Mouse (Mus musculus): ENCODE data around the gene Stxbp6.
"Not testable (repeated sequence)": the region's sequence is repeated elsewhere in the genome, so short reads cannot be mapped to it uniquely, and the experiment has no call there.

Stxbp6 gene

GRCm38 (mm10) chr12:45053319-45053718, 21.2 kb downstream of the Stxbp6 start:
- no peak for DNase-seq

- no peak for DNase-seq
Observed at GRCm38 (mm10) chr12:45052860-45053259, 21.6 kb downstream of the Stxbp6 start.

GRCm38 (mm10) chr12:45049894-45050293, 24.6 kb downstream of the Stxbp6 start:
- no peak for DNase-seq

GRCm38 (mm10) chr12:45047711-45048110, 26.8 kb downstream of the Stxbp6 start:
- DNase-seq = not testable (repeated sequence)

- DNase-seq = no peak
Observed at GRCm38 (mm10) chr12:45047172-45047571, 27.3 kb downstream of the Stxbp6 start.

GRCm38 (mm10) chr12:45044581-45044980, 29.9 kb downstream of the Stxbp6 start:
- no peak for DNase-seq

- no peak for DNase-seq
Observed at GRCm38 (mm10) chr12:45042591-45043091, 31.9 kb downstream of the Stxbp6 start.

GRCm38 (mm10) chr12:45037496-45037895, 37.0 kb downstream of the Stxbp6 start:
- no peak for DNase-seq

- DNase-seq = no peak
Observed at GRCm38 (mm10) chr12:45037091-45037490, 37.4 kb downstream of the Stxbp6 start.

GRCm38 (mm10) chr12:45030681-45031080, 43.8 kb downstream of the Stxbp6 start:
- DNase-seq = peak; percentile 27

- no peak for DNase-seq
Observed at GRCm38 (mm10) chr12:45026347-45026746, 48.2 kb downstream of the Stxbp6 start.

- DNase-seq = no peak
Observed at GRCm38 (mm10) chr12:45020018-45020417, 54.5 kb downstream of the Stxbp6 start.

- no peak for DNase-seq
Observed at GRCm38 (mm10) chr12:45019059-45019822, 55.3 kb downstream of the Stxbp6 start.

GRCm38 (mm10) chr12:45013246-45013756, 61.2 kb downstream of the Stxbp6 start:
- DNase-seq = peak; percentile 91

- DNase-seq = peak; percentile 20
Observed at GRCm38 (mm10) chr12:45011436-45012089, 62.9 kb downstream of the Stxbp6 start.

GRCm38 (mm10) chr12:45011006-45011405, 63.5 kb downstream of the Stxbp6 start:
- no peak for DNase-seq

- no peak for DNase-seq
Observed at GRCm38 (mm10) chr12:45009984-45010611, 64.4 kb downstream of the Stxbp6 start.

GRCm38 (mm10) chr12:45006569-45006968, 67.9 kb downstream of the Stxbp6 start:
- no peak for DNase-seq

GRCm38 (mm10) chr12:45006049-45006448, 68.5 kb downstream of the Stxbp6 start:
- DNase-seq = no peak

- no peak for DNase-seq
Observed at GRCm38 (mm10) chr12:45001996-45002395, 72.5 kb downstream of the Stxbp6 start.

GRCm38 (mm10) chr12:44997422-44997821, 77.1 kb downstream of the Stxbp6 start:
- no peak for DNase-seq

GRCm38 (mm10) chr12:44996897-44997296, 77.6 kb downstream of the Stxbp6 start:
- no peak for DNase-seq

GRCm38 (mm10) chr12:44996274-44996673, 78.2 kb downstream of the Stxbp6 start:
- DNase-seq = no peak
